Mouse (Mus musculus) heart, postnatal 0 days (tissue): ENCODE measurements at regions not wholly inside any gene's neighbourhood (a gene's known extent, or its start where the extent isn't known, plus 50 kb on each side); places are given as distances from the start of the nearest gene placed in this dataset.

ENCODE experiments used
- ATAC-seq: fragments of 200-750 bp; cut with Nextera tagmentation; 2 replicates; pipeline ENCODE4 v1.8.0; 2017; ENCODE audit warnings: low read depth, moderate number of reproducible peaks, moderate library complexity; ENCODE audit not compliant: insufficient read depth
- DNase-seq: peaks from one replicate; pipeline ENCODE4 v3.0.0-alpha.2; 2016; ENCODE audit warnings: low spot score
- H3K27ac ChIP-seq: fragments of 300-500 bp; sonication (generic); 2 replicates; pipeline ENCODE4 v1.5.1; 2014; ENCODE audit warnings: low read depth, mild to moderate bottlenecking
- H3K27me3 ChIP-seq: fragments of 300-500 bp; sonication (generic); 2 replicates; pipeline ENCODE4 v1.6.1; 2014; ENCODE audit warnings: low read length, mixed read lengths; ENCODE audit not compliant: control insufficient read depth, insufficient read depth
- H3K36me3 ChIP-seq: fragments of 300-500 bp; sonication (generic); replicated peaks from 2 replicates; pipeline ENCODE4 v1.6.1; 2014; ENCODE audit warnings: low read length, mixed read lengths; ENCODE audit not compliant: control insufficient read depth, insufficient read depth
- H3K4me1 ChIP-seq: fragments of 300-500 bp; sonication (generic); 2 replicates; pipeline ENCODE4 v1.6.1; 2014; ENCODE audit warnings: antibody characterized with exemption; ENCODE audit not compliant: control insufficient read depth, insufficient read depth
- H3K4me2 ChIP-seq: fragments of 300-500 bp; sonication (generic); 2 replicates; pipeline ENCODE4 v1.6.1; 2014; ENCODE audit warnings: low read depth, mild to moderate bottlenecking, low read length, moderate library complexity
- H3K4me3 ChIP-seq: fragments of 300-500 bp; sonication (generic); 2 replicates; pipeline ENCODE4 v1.5.1; 2014; ENCODE audit warnings: low read depth, low read length
- H3K9ac ChIP-seq: fragments of 300-500 bp; sonication (generic); replicated peaks from 2 replicates; pipeline ENCODE4 v1.6.1; 2014; ENCODE audit warnings: low read depth, low read length, mixed read lengths
- H3K9me3 ChIP-seq: fragments of 300-500 bp; sonication (generic); replicated peaks from 2 replicates; pipeline ENCODE4 v1.6.1; 2016; ENCODE audit warnings: low read length; ENCODE audit not compliant: control insufficient read depth
- CTCF ChIP-seq: IDR thresholded peaks from 2 replicates; pipeline ENCODE4 v1.5.1; 2016; ENCODE audit warnings: antibody characterized with exemption, control low read depth, low read depth
- EP300 ChIP-seq: IDR thresholded peaks from 2 replicates; pipeline ENCODE4 v1.6.1; 2016; ENCODE audit warnings: antibody characterized with exemption, low read depth
- WGBS: fragments of 180-500 bp; shearing (Covaris S2); extraction: QIAGEN DNeasy Blood & Tissue Kit; methylation state at CpG from one replicate; pipeline ENCODE4 v1.1.7; 2014; 5-methylcytosine and 5-hydroxymethylcytosine counted together

GRCm38 (mm10) chr13:97626786-97627185, 133.6 kb downstream of the Gm10260 start:
- no peak overlapping the region for H3K4me3 ChIP-seq
- DNase-seq (no peak), ATAC-seq (no peak)
- no peak overlapping the region for H3K27ac ChIP-seq
- no peak overlapping the region for H3K9ac ChIP-seq
- no peaks in the 10 kb centered on the region for H3K36me3 ChIP-seq
- no peaks in the 10 kb centered on the region for H3K27me3 ChIP-seq
- H3K4me2 ChIP-seq = no peak overlapping the region
- WGBS = 54% methylated on average over 5 of the region's 5 CpGs
- TF ChIP-seq EP300 (no peak), CTCF (no peak)
- H3K9me3 ChIP-seq = no peaks in the 10 kb centered on the region
- H3K4me1 ChIP-seq = peaks cover 11% of the 10 kb centered on the region

- H3K27me3 ChIP-seq = no peaks in the 10 kb centered on the region
- H3K36me3 ChIP-seq = no peaks in the 10 kb centered on the region
- DNase-seq = no peak
- H3K9ac ChIP-seq = no peak overlapping the region
- no peak for ATAC-seq
- H3K4me1 ChIP-seq = peaks cover 11% of the 10 kb centered on the region
- no peak overlapping the region for H3K4me2 ChIP-seq
- TF ChIP-seq EP300 (no peak), CTCF (no peak)
- H3K9me3 ChIP-seq = no peaks in the 10 kb centered on the region
- H3K27ac ChIP-seq = no peak overlapping the region
- 83% methylated on average over 5 of the region's 5 CpGs for WGBS
- H3K4me3 ChIP-seq = no peak overlapping the region
Measured at GRCm38 (mm10) chr13:97626116-97626515, 134.3 kb downstream of the Gm10260 start.

GRCm38 (mm10) chr13:97625391-97625790, 135.0 kb downstream of the Gm10260 start:
- H3K9me3 ChIP-seq = no peaks in the 10 kb centered on the region
- TF ChIP-seq EP300 = no peak
- TF ChIP-seq CTCF = no peak
- H3K36me3 ChIP-seq = no peaks in the 10 kb centered on the region
- no peak overlapping the region for H3K4me2 ChIP-seq
- ATAC-seq (no peak), DNase-seq (no peak)
- WGBS = 76% methylated on average over 4 of the region's 4 CpGs
- H3K27ac ChIP-seq = no peak overlapping the region
- H3K9ac ChIP-seq = no peak overlapping the region
- peaks cover 11% of the 10 kb centered on the region for H3K4me1 ChIP-seq
- H3K4me3 ChIP-seq = no peak overlapping the region
- H3K27me3 ChIP-seq = no peaks in the 10 kb centered on the region

- ATAC-seq (no peak), DNase-seq (no peak)
- Histone ChIP-seq H3K4me2 (no peak overlapping the region), H3K27ac (no peak overlapping the region), H3K9me3 (no peaks in the 10 kb centered on the region), H3K4me3 (no peak overlapping the region), H3K36me3 (no peaks in the 10 kb centered on the region), H3K9ac (no peak overlapping the region), H3K27me3 (no peaks in the 10 kb centered on the region), H3K4me1 (no peaks in the 10 kb centered on the region)
- WGBS = 82% methylated on average over 6 of the region's 6 CpGs
- no peak for TF ChIP-seq EP300
- no peak for TF ChIP-seq CTCF
Measured at GRCm38 (mm10) chr13:97618190-97618586, 142.2 kb downstream of the Gm10260 start.

- no peak overlapping the region for H3K4me2 ChIP-seq
- no peaks in the 10 kb centered on the region for H3K27me3 ChIP-seq
- no peaks in the 10 kb centered on the region for H3K36me3 ChIP-seq
- TF ChIP-seq EP300 = no peak
- no peak for TF ChIP-seq CTCF
- no peak overlapping the region for H3K4me3 ChIP-seq
- ATAC-seq (no peak), DNase-seq (no peak)
- no peaks in the 10 kb centered on the region for H3K4me1 ChIP-seq
- no peak overlapping the region for H3K9ac ChIP-seq
- H3K9me3 ChIP-seq = no peaks in the 10 kb centered on the region
- no peak overlapping the region for H3K27ac ChIP-seq
- 58% methylated on average over 13 of the region's 13 CpGs for WGBS
Measured at GRCm38 (mm10) chr13:97617511-97618189, 142.8 kb downstream of the Gm10260 start.

- Histone ChIP-seq H3K4me1 (no peaks in the 10 kb centered on the region), H3K9ac (no peak overlapping the region), H3K27ac (no peak overlapping the region), H3K36me3 (no peaks in the 10 kb centered on the region), H3K27me3 (no peaks in the 10 kb centered on the region), H3K4me3 (no peak overlapping the region), H3K9me3 (no peaks in the 10 kb centered on the region), H3K4me2 (no peak overlapping the region)
- TF ChIP-seq CTCF (no peak), EP300 (no peak)
- DNase-seq = no peak
- ATAC-seq = no peak
Measured at GRCm38 (mm10) chr13:97616919-97617318, 143.5 kb downstream of the Gm10260 start.
